Mouse (Mus musculus): ENCODE measurements around the gene Uxs1. TPM values are rescaled to one million over a fixed set of nuclear protein-coding genes. Genes with fewer than 3 reads are reported as not detected.

Uxs1 gene
- polyA plus RNA-seq, 1 experiment from 2014 or later: 21.2 TPM

DNA sequence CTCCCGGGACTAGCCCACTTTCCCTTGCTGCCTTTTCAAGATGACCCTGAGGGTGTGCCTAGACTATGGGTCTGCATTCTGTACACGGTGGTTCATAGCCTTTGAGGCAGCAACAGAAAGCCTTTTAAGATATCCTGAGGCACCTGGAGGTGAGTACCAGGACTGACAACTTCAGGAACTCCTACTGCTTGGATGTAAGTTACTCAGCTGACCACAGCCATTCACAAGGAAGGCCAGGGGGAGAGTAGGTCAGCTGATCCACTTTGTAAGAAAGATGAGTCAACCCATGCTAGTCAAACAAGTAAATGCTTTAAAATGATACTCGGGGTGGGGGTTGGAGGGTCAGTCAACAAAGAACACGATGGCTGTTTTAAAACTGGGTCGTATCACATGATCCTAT, 42.3 kb downstream of the Uxs1 start:
- Histone ChIP-seq H3K4me3 (no peak overlapping the region), H3K36me3 (peaks cover 38% of the 10 kb centered on the region), H3K27me3 (ENCODE audit: low read depth, poor library complexity, severe bottlenecking) (no peaks in the 10 kb centered on the region), H3K27ac (no peak overlapping the region), H3K9me3 (replicated peaks) (no peaks in the 10 kb centered on the region), H3K4me1 (no peaks in the 10 kb centered on the region)
- 93% methylated on average over 5 of the region's 5 CpGs for WGBS
- DNase-seq (ENCODE audit: low spot score): no peak

DNA sequence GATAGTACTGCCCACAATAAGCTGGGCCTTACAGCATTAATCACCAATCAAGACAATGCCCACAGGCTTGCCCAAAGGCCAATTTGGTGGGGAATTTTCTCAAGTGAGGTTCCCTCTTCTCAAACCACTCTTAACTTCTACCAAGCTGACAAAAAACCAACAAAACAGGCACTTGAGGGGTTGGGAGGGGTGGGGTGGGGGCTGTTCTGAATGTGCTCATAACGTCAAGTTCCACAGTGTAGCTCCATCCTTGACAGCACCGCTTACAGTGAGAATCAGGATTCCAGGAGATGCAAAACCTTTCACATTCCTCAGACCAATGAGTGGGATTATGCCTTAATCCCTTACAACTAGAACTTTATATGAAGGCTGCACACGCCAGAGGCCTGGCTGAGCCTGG, 44.4 kb downstream of the Uxs1 start:
- Histone ChIP-seq H3K27me3 (ENCODE audit: low read depth, poor library complexity, severe bottlenecking) (no peaks in the 10 kb centered on the region), H3K27ac (no peak overlapping the region), H3K36me3 (peaks cover 49% of the 10 kb centered on the region), H3K4me3 (no peak overlapping the region), H3K4me1 (no peaks in the 10 kb centered on the region), H3K9me3 (replicated peaks) (no peaks in the 10 kb centered on the region)
- DNase-seq (ENCODE audit: low spot score): no peak
- WGBS: 95% methylated on average over 3 of the region's 3 CpGs

DNA sequence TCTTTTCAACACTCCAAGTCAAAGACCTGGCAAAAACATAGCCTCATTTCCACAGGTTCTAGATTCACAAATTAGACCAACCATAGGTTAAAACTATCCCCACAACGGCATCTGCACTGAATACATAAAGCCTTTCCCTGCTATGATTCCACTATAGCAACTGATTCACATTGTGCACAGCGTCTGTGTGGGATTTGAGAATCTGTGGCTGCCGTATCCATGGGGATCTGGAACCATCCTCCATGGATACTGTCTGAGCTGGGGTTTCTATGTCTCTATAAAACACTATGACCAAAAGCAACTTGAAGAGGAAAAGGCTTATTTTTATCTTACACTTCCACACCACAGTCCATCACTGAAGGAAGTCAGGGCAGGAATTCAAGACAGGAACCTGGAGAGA, 44.9 kb downstream of the Uxs1 start:
- Histone ChIP-seq H3K9me3 (replicated peaks) (no peaks in the 10 kb centered on the region), H3K36me3 (peaks cover 49% of the 10 kb centered on the region), H3K4me1 (no peaks in the 10 kb centered on the region), H3K4me3 (no peak overlapping the region), H3K27ac (no peak overlapping the region), H3K27me3 (ENCODE audit: low read depth, poor library complexity, severe bottlenecking) (no peaks in the 10 kb centered on the region)
- 95% methylated on average over 3 of the region's 3 CpGs for WGBS
- DNase-seq (ENCODE audit: low spot score): no peak

DNA sequence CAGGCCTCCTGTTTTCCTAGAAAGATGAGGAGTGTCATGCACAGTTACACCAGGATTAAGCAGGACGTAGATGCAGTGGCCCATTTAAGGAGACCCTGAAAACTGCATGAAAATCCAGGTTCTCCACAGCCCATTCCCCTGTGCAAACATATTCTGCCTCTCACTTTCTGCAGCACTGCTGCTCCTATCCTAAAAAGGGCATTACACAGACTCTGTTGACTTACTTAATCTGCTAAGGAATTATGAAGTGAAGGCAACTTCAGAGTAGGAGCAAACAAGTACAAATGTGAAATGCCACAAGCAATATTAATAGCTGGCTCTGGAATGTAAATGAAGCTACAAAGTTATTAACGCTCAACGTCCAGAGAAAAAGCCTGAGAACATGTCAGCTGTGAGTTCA, 45.9 kb downstream of the Uxs1 start:
- no peak for DNase-seq (ENCODE audit: low spot score)
- no peaks in the 10 kb centered on the region for H3K4me1 ChIP-seq
- H3K27me3 ChIP-seq (ENCODE audit: low read depth, poor library complexity, severe bottlenecking): no peaks in the 10 kb centered on the region
- 83% methylated on average over 3 of the region's 3 CpGs for WGBS
- peaks cover 51% of the 10 kb centered on the region for H3K36me3 ChIP-seq
- no peak overlapping the region for H3K4me3 ChIP-seq
- H3K27ac ChIP-seq: no peak overlapping the region
- H3K9me3 ChIP-seq (replicated peaks): no peaks in the 10 kb centered on the region

DNA sequence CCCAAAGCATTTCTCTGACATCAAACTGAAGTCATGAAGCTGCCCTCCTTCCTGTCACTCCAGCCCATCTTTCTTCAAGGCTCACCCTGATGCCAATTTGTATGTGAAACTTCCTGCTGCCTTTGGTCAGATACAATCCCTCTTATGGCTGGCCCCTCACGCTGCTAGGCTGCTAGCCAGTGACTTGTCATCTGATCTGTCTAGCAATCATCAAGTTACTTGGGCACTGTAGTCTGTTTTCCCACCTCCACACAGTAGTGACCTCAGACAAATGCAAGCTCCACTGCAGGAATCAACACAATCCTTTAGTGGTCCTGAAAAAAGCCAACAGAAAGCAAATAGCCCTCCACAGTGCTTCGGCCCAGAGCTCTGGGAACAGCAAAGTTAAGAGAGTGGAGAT, 46.4 kb downstream of the Uxs1 start:
- H3K9me3 ChIP-seq (replicated peaks): no peaks in the 10 kb centered on the region
- H3K27me3 ChIP-seq (ENCODE audit: low read depth, poor library complexity, severe bottlenecking): no peaks in the 10 kb centered on the region
- DNase-seq (ENCODE audit: low spot score): no peak
- no peak overlapping the region for H3K4me3 ChIP-seq
- peaks cover 48% of the 10 kb centered on the region for H3K36me3 ChIP-seq
- no peaks in the 10 kb centered on the region for H3K4me1 ChIP-seq
- no peak overlapping the region for H3K27ac ChIP-seq
- 83% methylated on average over 2 of the region's 2 CpGs for WGBS

DNA sequence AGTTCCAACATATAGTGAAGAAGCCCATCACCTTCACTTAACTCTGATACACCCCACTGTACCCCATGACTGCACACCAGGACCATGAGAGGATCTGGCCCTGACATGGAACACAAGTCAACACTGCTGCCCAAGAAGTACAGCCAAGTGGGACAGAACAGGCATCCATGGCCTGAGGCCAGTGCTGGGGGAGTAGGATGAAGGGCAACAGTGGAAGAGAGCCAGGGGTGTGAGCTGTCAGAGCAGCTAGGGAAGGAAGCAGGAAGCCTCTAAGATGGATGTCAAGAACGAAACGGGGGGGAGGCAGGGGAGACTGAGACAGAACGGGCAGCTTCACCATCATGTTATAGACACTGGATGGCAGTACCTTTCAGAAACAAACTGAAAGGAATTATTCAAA, 51.5 kb downstream of the Uxs1 start:
- Histone ChIP-seq H3K27ac (no peak overlapping the region), H3K27me3 (ENCODE audit: low read depth, poor library complexity, severe bottlenecking) (no peaks in the 10 kb centered on the region), H3K36me3 (peaks cover 67% of the 10 kb centered on the region), H3K4me1 (no peaks in the 10 kb centered on the region), H3K4me3 (no peak overlapping the region), H3K9me3 (replicated peaks) (no peaks in the 10 kb centered on the region; the same call in 1 of the 2 replicates)
- 93% methylated on average over 3 of the region's 3 CpGs for WGBS
- DNase-seq (ENCODE audit: low spot score): no peak

DNA sequence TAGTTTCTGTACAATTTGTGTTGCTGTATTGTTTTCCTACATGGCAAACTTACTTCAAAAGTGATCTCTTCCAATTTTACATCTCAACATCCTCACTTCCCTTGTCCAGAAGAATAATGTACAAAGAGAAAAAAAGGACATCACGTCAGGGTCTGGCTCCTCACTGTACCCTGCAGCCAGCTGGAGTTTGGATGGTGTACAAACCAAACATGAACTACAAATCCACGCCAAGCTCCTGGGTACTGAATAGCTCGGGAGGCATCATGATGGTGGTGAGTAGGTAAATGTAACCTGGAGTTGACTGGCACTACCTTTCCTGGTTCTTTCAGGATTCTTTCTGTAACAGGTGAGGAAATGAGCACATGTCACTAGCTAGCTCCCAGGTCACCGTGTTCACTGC, 53.5 kb downstream of the Uxs1 start:
- Histone ChIP-seq H3K27me3 (ENCODE audit: low read depth, poor library complexity, severe bottlenecking) (no peaks in the 10 kb centered on the region), H3K27ac (no peak overlapping the region), H3K4me1 (no peaks in the 10 kb centered on the region), H3K4me3 (no peak overlapping the region), H3K9me3 (replicated peaks) (no peaks in the 10 kb centered on the region; the same call in 1 of the 2 replicates), H3K36me3 (peaks cover 78% of the 10 kb centered on the region)
- DNase-seq (ENCODE audit: low spot score): no peak
- 93% methylated on average over 4 of the region's 4 CpGs for WGBS

DNA sequence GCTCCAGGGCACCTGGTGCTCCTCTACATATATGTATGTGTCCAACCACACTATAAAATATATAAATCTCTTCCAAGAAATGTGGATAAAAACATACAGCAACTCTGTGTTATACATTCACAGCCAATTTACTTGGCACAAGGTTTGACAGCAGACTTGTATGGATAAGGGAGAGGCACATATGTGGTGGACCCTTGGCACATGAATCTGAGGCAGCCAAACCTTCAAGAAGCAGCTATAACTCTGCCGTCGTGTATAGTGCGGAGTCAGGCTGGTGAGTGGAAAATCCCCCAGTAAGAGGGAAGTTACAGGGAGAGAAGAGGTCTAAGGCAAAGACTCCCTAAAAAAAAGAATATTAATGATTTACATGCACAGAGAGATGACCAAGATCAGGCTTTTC, 54.9 kb downstream of the Uxs1 start:
- H3K4me3 ChIP-seq: no peak overlapping the region
- no peaks in the 10 kb centered on the region; the same call in 1 of the 2 replicates for H3K9me3 ChIP-seq (replicated peaks)
- no peak overlapping the region for H3K27ac ChIP-seq
- H3K36me3 ChIP-seq: peaks cover 81% of the 10 kb centered on the region
- DNase-seq (ENCODE audit: low spot score): no peak
- no peaks in the 10 kb centered on the region for H3K27me3 ChIP-seq (ENCODE audit: low read depth, poor library complexity, severe bottlenecking)
- H3K4me1 ChIP-seq: no peaks in the 10 kb centered on the region
- WGBS: over 99% methylated on average over 3 of the region's 3 CpGs

DNA sequence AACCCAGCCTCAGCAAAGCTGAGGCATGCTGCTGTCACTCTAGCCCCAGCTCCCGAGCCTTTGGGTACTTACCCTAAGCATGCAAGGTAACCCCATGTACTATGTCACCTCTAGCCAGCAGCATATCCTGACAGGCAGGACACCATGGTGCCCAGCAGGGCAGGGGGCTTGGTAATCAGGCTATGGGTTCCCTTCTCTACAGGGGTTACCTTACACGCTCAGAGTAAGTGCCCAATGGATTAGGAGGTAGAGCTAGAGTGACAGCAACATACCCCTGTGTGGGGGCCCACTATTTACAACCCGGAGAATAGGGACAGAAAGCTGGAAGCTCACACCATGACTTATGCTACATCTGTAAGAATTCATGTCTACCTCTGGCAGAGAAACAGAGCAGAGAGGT, 57.6 kb downstream of the Uxs1 start:
- no peak for DNase-seq (ENCODE audit: low spot score)
- H3K27me3 ChIP-seq (ENCODE audit: low read depth, poor library complexity, severe bottlenecking): no peaks in the 10 kb centered on the region
- H3K4me3 ChIP-seq: no peak overlapping the region
- peaks cover 84% of the 10 kb centered on the region for H3K36me3 ChIP-seq
- no peak overlapping the region for H3K27ac ChIP-seq
- H3K9me3 ChIP-seq (replicated peaks): no peaks in the 10 kb centered on the region; the same call in 1 of the 2 replicates
- 96% methylated on average over 3 of the region's 3 CpGs for WGBS
- no peaks in the 10 kb centered on the region for H3K4me1 ChIP-seq

DNA sequence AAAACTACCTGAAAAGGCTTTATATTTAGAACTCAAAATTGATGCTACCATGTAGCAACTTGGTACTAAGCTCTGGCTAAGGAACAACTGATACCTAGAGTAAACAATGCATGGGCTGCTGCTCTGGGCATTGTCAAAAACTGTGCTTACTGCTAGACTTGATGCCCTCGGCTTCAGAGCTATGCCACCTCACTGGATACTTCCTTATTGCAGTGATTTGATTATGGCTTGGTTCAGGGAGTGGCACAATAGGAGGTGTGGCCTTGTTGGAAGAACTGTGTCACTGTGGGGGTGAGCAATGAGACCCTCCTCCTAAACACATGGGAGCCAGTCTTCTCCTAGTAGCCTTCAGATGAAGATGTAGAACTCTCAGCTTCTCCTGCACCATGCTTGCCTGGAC, 58.3 kb downstream of the Uxs1 start:
- Histone ChIP-seq H3K27ac (no peak overlapping the region), H3K9me3 (replicated peaks) (no peaks in the 10 kb centered on the region; the same call in 1 of the 2 replicates), H3K4me3 (no peak overlapping the region), H3K36me3 (peaks cover 84% of the 10 kb centered on the region), H3K27me3 (ENCODE audit: low read depth, poor library complexity, severe bottlenecking) (no peaks in the 10 kb centered on the region), H3K4me1 (no peaks in the 10 kb centered on the region)
- no peak for DNase-seq (ENCODE audit: low spot score)
- 80% methylated on average over 1 of the region's 1 CpGs for whole genome bisulfite sequencing

DNA sequence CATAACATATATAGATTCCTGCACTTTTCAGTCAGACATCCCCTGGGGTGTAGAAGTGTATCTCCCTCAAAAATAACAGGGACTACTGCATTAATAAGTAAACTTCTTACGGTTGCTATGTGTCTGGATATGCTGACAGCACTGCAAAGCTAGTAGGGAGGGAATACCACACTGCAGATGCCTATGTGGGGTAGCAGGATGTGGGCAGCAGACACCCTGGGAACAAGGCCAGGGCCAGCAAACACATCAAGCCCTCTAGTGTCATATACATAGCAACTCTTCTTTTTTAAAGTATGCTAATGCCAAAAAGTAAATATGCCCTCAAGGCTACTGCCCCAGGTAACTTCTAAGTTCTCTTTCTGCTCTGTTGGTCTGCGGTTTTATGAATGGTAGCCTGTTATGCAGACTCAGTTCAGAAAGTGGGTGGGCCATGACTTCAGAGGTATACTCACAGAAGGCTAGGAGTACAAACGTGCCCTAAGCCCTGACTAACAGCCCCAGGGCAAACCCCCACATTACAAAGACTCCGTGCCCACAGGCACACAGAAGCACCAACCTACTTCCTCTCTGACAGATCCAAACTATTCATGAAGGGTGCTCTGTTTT, 59.1 kb downstream of the Uxs1 start:
- peaks cover 84% of the 10 kb centered on the region for H3K36me3 ChIP-seq
- 86% methylated on average over 4 of the region's 4 CpGs for WGBS

DNA sequence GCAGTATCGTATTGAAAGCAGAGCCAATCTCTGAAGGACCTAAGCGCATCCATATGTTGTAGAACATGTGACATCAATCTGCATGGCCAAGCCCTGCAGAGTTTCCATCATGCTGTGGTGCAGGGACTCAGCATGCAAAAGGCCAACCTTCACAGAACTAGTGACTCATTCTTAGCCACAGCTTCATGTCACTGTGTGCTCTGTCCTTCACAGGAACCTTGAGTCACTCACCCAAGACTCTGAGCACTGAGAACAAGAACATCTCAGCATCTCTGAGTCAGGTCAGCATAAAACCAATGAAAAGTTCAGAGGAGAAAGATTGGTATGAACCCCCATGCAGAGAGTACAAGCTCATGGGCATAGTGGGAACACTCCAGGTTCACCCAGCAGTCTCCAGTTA, 61.3 kb downstream of the Uxs1 start:
- Histone ChIP-seq H3K4me3 (no peak overlapping the region), H3K4me1 (peaks cover 10% of the 10 kb centered on the region; the same call in 1 of the 2 replicates), H3K27me3 (ENCODE audit: low read depth, poor library complexity, severe bottlenecking) (no peaks in the 10 kb centered on the region), H3K27ac (no peak overlapping the region), H3K9me3 (replicated peaks) (no peaks in the 10 kb centered on the region), H3K36me3 (peaks cover 76% of the 10 kb centered on the region)
- no peak for DNase-seq (ENCODE audit: low spot score)
- 90% methylated on average over 2 of the region's 2 CpGs for WGBS

More for the DNA sequence above, 59.1 kb downstream of the Uxs1 start:
- Histone ChIP-seq H3K9me3 (replicated peaks) (no peaks in the 10 kb centered on the region; the same call in 1 of the 2 replicates), H3K4me1 (no peaks in the 10 kb centered on the region), H3K27ac (no peak overlapping the region), H3K27me3 (ENCODE audit: low read depth, poor library complexity, severe bottlenecking) (no peaks in the 10 kb centered on the region), H3K4me3 (no peak overlapping the region)
- no peak for DNase-seq (ENCODE audit: low spot score)

DNA sequence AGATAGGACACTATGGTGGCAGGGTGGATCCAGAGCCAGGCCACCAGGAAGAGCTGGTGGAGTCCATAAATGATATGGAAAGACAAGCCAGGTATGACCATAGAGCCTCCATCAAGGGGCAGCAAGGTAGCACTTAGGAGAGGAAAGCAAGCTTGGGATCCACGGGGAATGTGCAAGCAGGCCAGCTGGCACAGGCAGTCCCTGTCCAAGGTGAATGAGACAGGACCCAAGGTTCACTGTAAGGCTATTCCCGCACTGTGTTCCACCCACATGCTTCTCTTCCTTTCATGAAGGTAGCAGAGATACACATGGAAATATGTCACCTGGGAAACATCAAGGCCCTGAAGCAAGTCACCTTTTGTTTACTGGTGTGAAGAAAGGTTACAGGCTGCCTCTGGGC, 63.1 kb downstream of the Uxs1 start:
- Histone ChIP-seq H3K9me3 (replicated peaks) (no peaks in the 10 kb centered on the region), H3K4me3 (no peak overlapping the region), H3K4me1 (peaks cover 10% of the 10 kb centered on the region; the same call in 1 of the 2 replicates), H3K27me3 (ENCODE audit: low read depth, poor library complexity, severe bottlenecking) (no peaks in the 10 kb centered on the region), H3K36me3 (peaks cover 66% of the 10 kb centered on the region), H3K27ac (no peak overlapping the region)
- DNase-seq (ENCODE audit: low spot score): peak; percentile 3
- 94% methylated on average over 2 of the region's 2 CpGs for WGBS

DNA sequence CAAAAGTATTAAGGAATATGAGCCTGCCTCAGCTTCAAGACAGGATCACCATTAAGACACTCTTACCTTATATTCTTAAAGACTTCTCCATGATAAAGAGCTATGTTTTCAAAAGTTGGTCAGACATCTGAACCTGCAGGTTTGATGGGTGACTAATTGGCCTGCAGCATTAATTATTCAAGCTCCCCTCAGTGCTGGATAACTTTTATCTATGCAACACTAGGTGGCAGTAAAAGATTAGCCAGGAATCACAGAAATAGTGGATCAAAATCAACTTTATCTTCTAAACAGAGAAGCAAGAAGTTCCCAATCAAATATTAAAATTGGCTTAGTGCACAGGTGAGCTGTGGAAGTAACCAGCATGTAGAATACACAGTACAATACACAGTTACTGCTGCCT, 67.5 kb downstream of the Uxs1 start:
- peaks cover 10% of the 10 kb centered on the region; the same call in 1 of the 2 replicates for H3K4me1 ChIP-seq
- no peaks in the 10 kb centered on the region for H3K27me3 ChIP-seq (ENCODE audit: low read depth, poor library complexity, severe bottlenecking)
- H3K9me3 ChIP-seq (replicated peaks): no peaks in the 10 kb centered on the region
- DNase-seq (ENCODE audit: low spot score): no peak
- H3K36me3 ChIP-seq: peaks cover 74% of the 10 kb centered on the region
- no peak overlapping the region for H3K4me3 ChIP-seq
- H3K27ac ChIP-seq: no peak overlapping the region
